Mouse (Mus musculus): Measurements from ENCODE around the gene Gripap1. TPM values are rescaled to one million over a fixed set of nuclear protein-coding genes. Genes with fewer than 3 reads are reported as not detected.
"Not testable (repeated sequence)": the region's sequence is repeated elsewhere in the genome, so short reads cannot be mapped to it uniquely, and the experiment has no call there.

The Gripap1 gene
- polyA plus RNA-seq, 2 experiments, result 32.9 to 63.0 TPM

DNA sequence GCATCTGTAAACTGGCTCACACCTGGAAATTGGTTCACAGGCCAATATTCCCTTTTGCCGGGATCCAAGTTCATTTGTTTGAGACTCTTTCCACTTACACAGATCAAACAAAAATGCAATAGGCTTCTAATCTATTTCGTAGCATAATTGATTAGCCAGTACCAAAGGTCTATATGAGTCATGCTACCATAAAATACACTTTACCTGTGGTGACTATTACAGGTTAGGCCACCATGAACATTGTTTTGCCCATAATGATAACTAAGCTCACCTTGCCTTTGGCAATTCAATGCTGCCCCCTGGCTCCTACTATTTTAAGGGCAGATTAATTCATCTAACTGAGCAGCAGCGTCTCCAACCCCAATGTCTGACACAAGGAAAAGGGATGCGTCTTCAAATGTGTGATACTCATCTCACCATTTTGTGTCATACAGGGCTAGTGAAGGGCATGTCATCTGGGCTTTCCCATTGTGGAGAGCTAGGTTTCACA lies 6.9 kb upstream of the Gripap1 start:
- 71% methylated on average over 4 of the region's 4 CpGs for WGBS
- TF ChIP-seq POLR2A (IDR thresholded peaks at IDR 0.05; ENCODE audit: borderline replicate concordance, extremely low read depth, insufficient read depth, insufficient read length), result no peak
- H3K36me3 ChIP-seq (ENCODE audit: control insufficient read depth, insufficient read depth, low read length), result no peaks in the 10 kb centered on the region

DNA sequence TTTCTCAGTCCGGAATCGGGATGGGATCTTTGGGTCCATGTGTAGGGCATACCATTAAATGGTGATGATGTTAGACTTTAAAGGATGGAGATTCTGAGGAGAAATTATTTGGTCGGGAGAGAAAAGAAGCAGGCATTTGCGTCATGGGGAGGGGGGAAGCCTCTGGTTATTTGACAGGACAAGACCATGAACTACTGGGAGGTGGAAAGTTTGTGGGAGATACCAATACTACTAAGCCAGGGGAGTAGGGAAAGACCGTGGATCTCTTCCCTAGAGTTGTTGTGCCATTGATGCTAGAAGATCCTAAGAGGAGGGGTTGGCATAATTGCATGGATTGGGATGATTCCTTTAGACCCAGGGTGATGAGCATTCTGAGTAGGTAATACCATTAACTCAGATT lies 744 bp downstream of the Gripap1 start:
- Histone ChIP-seq H3K27me3 (ENCODE audit: control insufficient read depth, insufficient read depth, low read length) (no peaks in the 10 kb centered on the region), H3K9me3 (ENCODE audit: control insufficient read depth, low read length) (no peaks in the 10 kb centered on the region), H3K36me3 (ENCODE audit: control insufficient read depth, insufficient read depth, low read length) (0 out of 2 replicates have a peak, but pooled peaks cover 2% of the 10 kb centered on the region), H3K9ac (ENCODE audit: low read depth, low read length, severe bottlenecking) (peak overlapping the region; percentile 54), H3K4me2 (replicated peaks; ENCODE audit: low read depth, low read length, severe bottlenecking) (peak overlapping the region; percentile 45), H3K27ac (replicated peaks; ENCODE audit: low read depth, low read length) (no peak overlapping the region), H3K4me3 (replicated peaks; ENCODE audit: low read length) (peak overlapping the region; percentile 53), H3K4me1 (ENCODE audit: control insufficient read depth, insufficient read depth, low read length) (peaks cover 2% of the 10 kb centered on the region; the same call in 1 of the 2 replicates)
- ATAC-seq (ENCODE audit: low FRiP score, low read depth), result no peak
- no peak for DNase-seq (ENCODE audit: low spot score)
- no peak for TF ChIP-seq POLR2A (IDR thresholded peaks at IDR 0.05; ENCODE audit: borderline replicate concordance, extremely low read depth, insufficient read depth, insufficient read length)
- WGBS, result 22% methylated on average over 5 of the region's 5 CpGs

More for the DNA sequence above, 6.9 kb upstream of the Gripap1 start:
- no peak overlapping the region for H3K4me3 ChIP-seq (replicated peaks; ENCODE audit: low read length)
- no peaks in the 10 kb centered on the region for H3K9me3 ChIP-seq (ENCODE audit: control insufficient read depth, low read length)
- DNase-seq (ENCODE audit: low spot score) (no peak), ATAC-seq (ENCODE audit: low FRiP score, low read depth) (no peak)
- no peaks in the 10 kb centered on the region for H3K4me1 ChIP-seq (ENCODE audit: control insufficient read depth, insufficient read depth, low read length)
- H3K9ac ChIP-seq (ENCODE audit: low read depth, low read length, severe bottlenecking), result no peak overlapping the region
- no peaks in the 10 kb centered on the region for H3K27me3 ChIP-seq (ENCODE audit: control insufficient read depth, insufficient read depth, low read length)
- H3K4me2 ChIP-seq (replicated peaks; ENCODE audit: low read depth, low read length, severe bottlenecking), result no peak overlapping the region
- no peak overlapping the region for H3K27ac ChIP-seq (replicated peaks; ENCODE audit: low read depth, low read length)

DNA sequence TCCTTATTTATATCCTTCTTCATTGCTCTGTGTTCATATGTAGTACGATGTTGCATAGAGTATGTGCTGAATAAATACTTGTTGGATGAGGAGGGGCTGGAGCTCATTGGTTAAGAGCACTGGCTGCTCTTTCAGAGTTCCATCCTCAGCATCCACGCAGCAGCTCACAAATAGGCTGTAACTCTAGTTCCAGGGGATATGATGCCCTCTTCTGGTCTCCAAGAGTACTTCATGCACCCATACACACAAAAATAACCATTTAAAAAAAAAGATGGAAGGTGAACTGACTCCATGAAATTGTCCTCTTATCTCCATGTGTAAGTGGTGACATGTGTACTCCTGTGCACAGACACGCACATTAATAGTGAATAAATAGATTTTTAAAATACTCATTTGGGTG lies 3.8 kb downstream of the Gripap1 start:
- no peak for DNase-seq (ENCODE audit: low spot score)
- no peak for ATAC-seq (ENCODE audit: low FRiP score, low read depth)
- 49% methylated on average over 3 of the region's 3 CpGs for WGBS

DNA sequence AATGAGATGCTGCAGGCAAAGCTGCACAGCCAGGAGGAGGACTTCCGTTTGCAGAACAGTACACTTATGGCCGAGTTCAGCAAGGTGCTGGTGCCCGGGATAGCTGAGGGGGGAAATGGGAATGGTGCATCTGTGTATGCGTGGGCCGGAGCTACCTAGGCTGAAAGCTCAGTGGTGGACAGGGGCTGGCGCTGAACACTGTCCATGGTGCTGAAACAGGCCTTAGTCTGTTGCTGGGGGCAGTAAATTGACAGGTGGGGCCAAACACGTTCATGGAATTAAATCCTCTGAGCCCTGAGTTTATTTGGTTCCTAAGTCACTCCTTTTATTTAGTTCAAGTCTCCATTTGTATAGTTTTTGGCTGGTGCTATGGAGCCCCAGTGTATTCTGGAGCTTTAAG lies 5.5 kb downstream of the Gripap1 start:
- ATAC-seq (ENCODE audit: low FRiP score, low read depth) (no peak), DNase-seq (ENCODE audit: low spot score) (peak; percentile 57)
- no peak overlapping the region for H3K9ac ChIP-seq (ENCODE audit: low read depth, low read length, severe bottlenecking)
- H3K36me3 ChIP-seq (ENCODE audit: control insufficient read depth, insufficient read depth, low read length), result 0 out of 2 replicates have a peak, but pooled peaks cover 2% of the 10 kb centered on the region
- TF ChIP-seq POLR2A (IDR thresholded peaks at IDR 0.05; ENCODE audit: borderline replicate concordance, extremely low read depth, insufficient read depth, insufficient read length), result no peak
- H3K27ac ChIP-seq (replicated peaks; ENCODE audit: low read depth, low read length), result no peak overlapping the region
- no peak overlapping the region for H3K4me2 ChIP-seq (replicated peaks; ENCODE audit: low read depth, low read length, severe bottlenecking)
- H3K4me3 ChIP-seq (replicated peaks; ENCODE audit: low read length), result no peak overlapping the region
- 17% methylated on average over 7 of the region's 7 CpGs for WGBS
- H3K4me1 ChIP-seq (ENCODE audit: control insufficient read depth, insufficient read depth, low read length), result peaks cover 2% of the 10 kb centered on the region; the same call in 1 of the 2 replicates
- no peaks in the 10 kb centered on the region for H3K27me3 ChIP-seq (ENCODE audit: control insufficient read depth, insufficient read depth, low read length)
- H3K9me3 ChIP-seq (ENCODE audit: control insufficient read depth, low read length), result no peaks in the 10 kb centered on the region

More for the DNA sequence above, 3.8 kb downstream of the Gripap1 start:
- no peak overlapping the region for H3K4me2 ChIP-seq (replicated peaks; ENCODE audit: low read depth, low read length, severe bottlenecking)
- no peak overlapping the region for H3K27ac ChIP-seq (replicated peaks; ENCODE audit: low read depth, low read length)
- no peak overlapping the region for H3K4me3 ChIP-seq (replicated peaks; ENCODE audit: low read length)
- no peak for TF ChIP-seq POLR2A (IDR thresholded peaks at IDR 0.05; ENCODE audit: borderline replicate concordance, extremely low read depth, insufficient read depth, insufficient read length)
- peaks cover 2% of the 10 kb centered on the region; the same call in 1 of the 2 replicates for H3K4me1 ChIP-seq (ENCODE audit: control insufficient read depth, insufficient read depth, low read length)
- H3K27me3 ChIP-seq (ENCODE audit: control insufficient read depth, insufficient read depth, low read length), result no peaks in the 10 kb centered on the region
- H3K36me3 ChIP-seq (ENCODE audit: control insufficient read depth, insufficient read depth, low read length), result 0 out of 2 replicates have a peak, but pooled peaks cover 2% of the 10 kb centered on the region
- H3K9me3 ChIP-seq (ENCODE audit: control insufficient read depth, low read length), result no peaks in the 10 kb centered on the region
- H3K9ac ChIP-seq (ENCODE audit: low read depth, low read length, severe bottlenecking), result no peak overlapping the region

DNA sequence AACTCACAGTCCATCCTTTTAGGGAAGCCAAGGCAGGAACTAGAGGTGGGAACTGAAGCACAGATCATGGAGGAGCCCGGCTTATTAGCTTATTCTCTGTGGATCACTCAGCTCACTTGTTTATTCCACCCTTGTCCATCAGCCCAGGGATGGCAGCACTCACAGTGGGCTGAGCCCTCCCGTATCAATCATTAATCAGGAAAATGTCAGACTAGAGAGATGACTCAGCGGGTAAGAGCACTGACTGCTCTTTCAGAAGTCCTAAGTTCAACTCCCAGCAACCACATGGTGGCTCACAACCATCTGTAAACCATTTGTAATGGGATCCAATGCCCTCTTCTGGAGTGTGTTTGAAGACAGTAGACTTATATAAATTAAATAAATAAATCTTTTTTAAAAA lies 7.8 kb downstream of the Gripap1 start:
- ATAC-seq (ENCODE audit: low FRiP score, low read depth), result no peak
- 79% methylated on average over 3 of the region's 3 CpGs for WGBS
- H3K9ac ChIP-seq (ENCODE audit: low read depth, low read length, severe bottlenecking), result no peak overlapping the region
- no peak for DNase-seq (ENCODE audit: low spot score)
- H3K27me3 ChIP-seq (ENCODE audit: control insufficient read depth, insufficient read depth, low read length), result no peaks in the 10 kb centered on the region
- peaks cover 12% of the 10 kb centered on the region; the same call in 1 of the 2 replicates for H3K36me3 ChIP-seq (ENCODE audit: control insufficient read depth, insufficient read depth, low read length)
- H3K4me3 ChIP-seq (replicated peaks; ENCODE audit: low read length), result no peak overlapping the region
- TF ChIP-seq POLR2A (IDR thresholded peaks at IDR 0.05; ENCODE audit: borderline replicate concordance, extremely low read depth, insufficient read depth, insufficient read length), result no peak
- no peak overlapping the region for H3K27ac ChIP-seq (replicated peaks; ENCODE audit: low read depth, low read length)
- no peaks in the 10 kb centered on the region for H3K4me1 ChIP-seq (ENCODE audit: control insufficient read depth, insufficient read depth, low read length)
- H3K4me2 ChIP-seq (replicated peaks; ENCODE audit: low read depth, low read length, severe bottlenecking), result no peak overlapping the region
- no peaks in the 10 kb centered on the region for H3K9me3 ChIP-seq (ENCODE audit: control insufficient read depth, low read length)

DNA sequence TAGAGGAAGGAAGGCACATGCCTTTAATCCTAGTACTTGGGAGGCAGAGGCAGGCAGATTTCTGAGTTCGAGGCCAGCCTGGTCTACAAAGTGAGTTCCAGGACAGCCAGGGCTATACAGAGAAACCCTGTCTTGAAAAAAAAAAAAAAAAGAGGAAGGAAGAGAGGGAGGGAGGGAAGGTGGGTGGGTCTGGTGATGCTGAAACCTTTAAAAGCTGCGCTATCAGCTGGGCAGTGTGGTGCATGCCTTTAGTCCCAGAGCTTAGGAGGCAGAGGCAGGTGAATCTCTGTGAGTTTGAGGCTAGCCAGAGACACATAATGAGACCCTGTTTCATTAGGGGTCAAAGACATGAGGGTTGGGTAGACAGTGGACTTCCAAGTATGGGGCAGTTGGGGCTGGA lies 12.6 kb downstream of the Gripap1 start:
- not testable (repeated sequence) for H3K4me2 ChIP-seq (replicated peaks; ENCODE audit: low read depth, low read length, severe bottlenecking); H3K9ac ChIP-seq (ENCODE audit: low read depth, low read length, severe bottlenecking); H3K27ac ChIP-seq (replicated peaks; ENCODE audit: low read depth, low read length); H3K4me1 ChIP-seq (ENCODE audit: control insufficient read depth, insufficient read depth, low read length); H3K9me3 ChIP-seq (ENCODE audit: control insufficient read depth, low read length); H3K4me3 ChIP-seq (replicated peaks; ENCODE audit: low read length); ATAC-seq (ENCODE audit: low FRiP score, low read depth); DNase-seq (ENCODE audit: low spot score); H3K27me3 ChIP-seq (ENCODE audit: control insufficient read depth, insufficient read depth, low read length)
- peaks cover 21% of the 10 kb centered on the region for H3K36me3 ChIP-seq (ENCODE audit: control insufficient read depth, insufficient read depth, low read length)
- 93% methylated on average over 2 of the region's 2 CpGs for WGBS

DNA sequence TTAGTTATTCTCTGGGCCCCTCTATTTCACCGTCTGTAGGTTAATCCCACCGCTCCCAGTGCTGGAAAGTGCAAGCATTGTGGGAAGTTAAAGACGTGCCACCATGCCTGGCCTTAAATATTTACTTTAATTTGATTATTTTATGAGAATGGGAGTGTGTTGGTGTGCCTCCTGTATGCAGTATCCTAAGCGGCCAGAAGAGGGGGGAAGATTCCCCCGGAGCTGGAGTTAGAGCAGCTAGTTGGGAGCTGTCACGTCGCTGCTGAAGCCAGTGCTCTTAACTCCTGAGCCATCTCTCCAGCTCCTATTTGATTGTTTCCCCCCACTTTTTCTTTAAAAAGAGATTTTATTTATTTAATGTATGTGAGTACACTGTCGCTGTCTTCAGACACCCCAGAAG lies 25.5 kb downstream of the Gripap1 start:
- H3K9me3 ChIP-seq (ENCODE audit: control insufficient read depth, low read length); H3K9ac ChIP-seq (ENCODE audit: low read depth, low read length, severe bottlenecking); H3K4me2 ChIP-seq (replicated peaks; ENCODE audit: low read depth, low read length, severe bottlenecking); H3K27ac ChIP-seq (replicated peaks; ENCODE audit: low read depth, low read length); ATAC-seq (ENCODE audit: low FRiP score, low read depth); H3K27me3 ChIP-seq (ENCODE audit: control insufficient read depth, insufficient read depth, low read length); H3K4me3 ChIP-seq (replicated peaks; ENCODE audit: low read length); H3K4me1 ChIP-seq (ENCODE audit: control insufficient read depth, insufficient read depth, low read length); DNase-seq (ENCODE audit: low spot score): not testable (repeated sequence)
- peaks cover 19% of the 10 kb centered on the region for H3K36me3 ChIP-seq (ENCODE audit: control insufficient read depth, insufficient read depth, low read length)
- 58% methylated on average over 7 of the region's 8 CpGs for WGBS
